Mouse (Mus musculus): ENCODE results near the gene Oxt.

DNA sequence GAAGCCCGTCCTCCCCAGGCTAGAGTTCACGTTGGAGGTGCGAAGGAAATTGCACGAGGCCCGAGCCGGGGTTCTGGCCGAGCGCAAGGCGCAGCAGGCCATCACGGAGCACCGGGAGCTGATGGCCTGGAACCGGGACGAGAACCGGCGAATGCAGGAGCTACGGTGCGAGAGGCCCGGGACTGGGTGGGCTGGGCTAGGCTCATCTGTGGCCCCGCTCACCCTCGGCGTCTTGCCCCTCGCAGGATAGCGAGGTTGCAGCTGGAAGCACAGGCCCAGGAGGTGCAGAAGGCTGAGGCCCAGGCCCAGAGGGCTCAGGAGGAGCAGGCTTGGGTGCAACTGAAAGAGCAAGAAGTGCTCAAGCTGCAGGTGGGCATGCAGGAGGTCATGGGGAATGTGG is 11.9 kb upstream of the Oxt start:
- no peak for TF ChIP-seq GATA1 (IDR thresholded peaks at IDR 0.05; ENCODE audit: borderline replicate concordance, low read length)
- no peak for TF ChIP-seq FLI1 (IDR thresholded peaks at IDR 0.05; ENCODE audit: low read length)
